Mouse (Mus musculus): ENCODE results near the gene Snrnp40. TPM values are rescaled to one million over a fixed set of nuclear protein-coding genes. Genes with fewer than 3 reads are reported as not detected.

The Snrnp40 gene
- polyA plus RNA-seq, 1 experiment from 2014 or later = 73.1 TPM

DNA sequence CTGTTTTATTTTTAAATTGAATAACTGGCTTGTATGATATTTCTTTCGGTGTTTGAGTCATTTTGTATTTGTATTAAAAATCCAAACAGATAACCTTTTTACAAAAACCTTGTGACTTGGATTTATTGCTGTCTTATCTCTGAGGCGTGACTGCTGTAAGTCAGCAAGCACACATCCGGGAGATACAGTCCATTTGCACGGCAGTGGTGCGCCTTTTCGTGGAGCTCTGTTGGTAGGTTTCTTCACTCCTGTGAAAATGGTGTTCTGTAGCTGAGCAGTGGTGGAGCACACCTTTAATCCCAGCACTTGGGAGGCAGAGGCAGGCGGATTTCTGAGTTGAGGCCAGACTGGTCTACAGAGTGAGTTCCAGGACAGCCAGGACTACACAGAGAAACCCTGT lies 30.0 kb downstream of the Snrnp40 start:
- no peak overlapping the region for H3K9ac ChIP-seq (ENCODE audit: low read length)
- 85% methylated on average over 7 of the region's 7 CpGs for WGBS
- H3K4me3 ChIP-seq (ENCODE audit: low read length) = no peak overlapping the region
- no peaks in the 10 kb centered on the region for H3K27me3 ChIP-seq (ENCODE audit: control insufficient read depth, insufficient read depth, low read length)
- ATAC-seq (replicated peaks; ENCODE audit: extremely low read depth, insufficient read depth, low FRiP score) = no peak
- H3K4me1 ChIP-seq (ENCODE audit: control insufficient read depth, insufficient read depth, low read length) = no peaks in the 10 kb centered on the region
- no peak overlapping the region for H3K27ac ChIP-seq (ENCODE audit: low read length)
- H3K9me3 ChIP-seq (replicated peaks; ENCODE audit: control insufficient read depth, low read length) = no peaks in the 10 kb centered on the region
- H3K4me2 ChIP-seq (ENCODE audit: low read depth, low read length) = no peak overlapping the region
- H3K36me3 ChIP-seq (ENCODE audit: control insufficient read depth, insufficient read depth) = peaks cover 34% of the 10 kb centered on the region

DNA sequence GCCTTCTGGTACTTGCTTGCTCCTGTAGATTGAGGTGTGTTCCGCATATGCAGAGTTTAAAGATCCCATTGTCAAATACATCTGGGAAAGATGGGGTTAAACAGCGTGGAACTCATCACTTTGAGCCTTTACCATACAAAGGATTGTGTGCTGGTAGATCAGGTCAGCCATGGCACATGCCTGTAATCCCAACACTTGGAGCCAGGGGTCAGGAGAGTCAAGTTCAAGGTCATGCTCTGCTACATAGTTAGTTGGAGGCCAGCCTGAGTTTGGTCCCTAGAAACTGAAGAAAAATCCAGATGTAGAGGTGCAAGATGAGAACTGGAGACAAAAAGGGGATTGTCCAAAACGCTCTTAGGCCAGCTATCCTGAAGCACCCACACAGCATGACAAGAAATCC lies 31.3 kb downstream of the Snrnp40 start:
- Histone ChIP-seq H3K27me3 (ENCODE audit: control insufficient read depth, insufficient read depth, low read length) (no peaks in the 10 kb centered on the region), H3K4me3 (ENCODE audit: low read length) (no peak overlapping the region), H3K4me1 (ENCODE audit: control insufficient read depth, insufficient read depth, low read length) (no peaks in the 10 kb centered on the region), H3K27ac (ENCODE audit: low read length) (no peak overlapping the region), H3K9me3 (replicated peaks; ENCODE audit: control insufficient read depth, low read length) (no peaks in the 10 kb centered on the region), H3K4me2 (ENCODE audit: low read depth, low read length) (no peak overlapping the region), H3K36me3 (ENCODE audit: control insufficient read depth, insufficient read depth) (peaks cover 31% of the 10 kb centered on the region), H3K9ac (ENCODE audit: low read length) (no peak overlapping the region)
- no peak for ATAC-seq (replicated peaks; ENCODE audit: extremely low read depth, insufficient read depth, low FRiP score)
- WGBS = 70% methylated on average over 3 of the region's 3 CpGs

Other genes starting within 250 kb of the Snrnp40 start
- gene Hcrtr1, start 220.8 kb upstream of the Snrnp40 start, polyA plus RNA-seq (2015; fragmentation: Nextera tagmentation; extraction: Ambion mirVana) = 0.19 TPM in 1 of 2 replicates, not detected in the other
- 61.2 and 70.6 TPM in 2 replicates for gene Tinagl1, start 185.0 kb upstream of the Snrnp40 start, polyA plus RNA-seq (2015; fragmentation: Nextera tagmentation; extraction: Ambion mirVana)
- not detected in 2 replicates for gene Gm853, start 137.7 kb upstream of the Snrnp40 start, polyA plus RNA-seq (2015; fragmentation: Nextera tagmentation; extraction: Ambion mirVana)
- 5.4 and 6.4 TPM in 2 replicates for gene Serinc2, start 80.9 kb upstream of the Snrnp40 start, polyA plus RNA-seq (2015; fragmentation: Nextera tagmentation; extraction: Ambion mirVana)
- 1,916 and 1,999 TPM in 2 replicates for gene Fabp3, start 51.5 kb upstream of the Snrnp40 start, polyA plus RNA-seq (2015; fragmentation: Nextera tagmentation; extraction: Ambion mirVana)
- 1.1 and 1.4 TPM in 2 replicates for gene Gm10570, start 51.5 kb upstream of the Snrnp40 start, polyA plus RNA-seq (2015; fragmentation: Nextera tagmentation; extraction: Ambion mirVana)
- gene Zcchc17, start 189 bp upstream of the Snrnp40 start, polyA plus RNA-seq (2015; fragmentation: Nextera tagmentation; extraction: Ambion mirVana) = 44.1 and 48.7 TPM in 2 replicates
- 0.12 and 0.49 TPM in 2 replicates for gene Nkain1, start 214.0 kb downstream of the Snrnp40 start, polyA plus RNA-seq (2015; fragmentation: Nextera tagmentation; extraction: Ambion mirVana)